Mouse (Mus musculus): ENCODE measurements around the gene Xntrpc. TPM values are rescaled to one million over a fixed set of nuclear protein-coding genes. Genes with fewer than 3 reads are reported as not detected.

The Xntrpc gene
- polyA plus RNA-seq, 1 experiment from 2014 or later, result 1.6 TPM

- Histone ChIP-seq H3K27ac (no peak overlapping the region), H3K27me3 (no peaks in the 10 kb centered on the region), H3K4me3 (no peak overlapping the region), H3K36me3 (no peaks in the 10 kb centered on the region), H3K9me3 (no peaks in the 10 kb centered on the region), H3K9ac (no peak overlapping the region), H3K4me2 (no peak overlapping the region), H3K4me1 (peaks cover 4% of the 10 kb centered on the region; the same call in 1 of the 2 replicates)
- 81% methylated on average over 1 of the region's 1 CpGs for WGBS
- no peak for ATAC-seq (ENCODE audit: insufficient number of reproducible peaks, insufficient read depth, low FRiP score, low TSS enrichment, low read depth)
Measured at GRCm38 (mm10) chr7:102108206-102108605, 42.7 kb downstream of the Xntrpc start.

DNA sequence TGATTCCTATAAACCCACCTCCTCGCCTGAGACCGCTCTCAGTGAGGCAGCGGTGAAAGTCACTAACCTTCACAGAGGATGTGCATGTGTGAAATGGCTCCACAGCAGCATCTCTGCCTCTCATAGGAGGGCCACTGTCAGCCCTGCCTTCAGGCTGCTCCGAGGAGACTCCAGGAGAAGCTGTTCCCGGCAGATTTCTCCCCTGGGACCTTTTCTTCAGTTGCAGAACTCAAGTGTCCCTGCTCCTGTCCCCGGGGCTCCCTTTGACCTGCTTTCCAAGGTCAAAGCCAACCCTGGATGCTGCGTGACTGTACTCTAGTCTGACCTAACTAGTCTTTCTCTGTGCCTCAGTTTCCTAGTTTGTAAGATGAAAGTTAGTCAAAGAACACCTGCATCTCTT lies 43.7 kb downstream of the Xntrpc start, which contains the start of gene Art5:
Gene Art5 (minus strand): TSS at position 319 of the 400 bp plus-strand sequence.
- H3K27me3 ChIP-seq, result no peaks in the 10 kb centered on the region
- H3K9ac ChIP-seq, result no peak within 1 kb of the TSS
- ATAC-seq (ENCODE audit: insufficient number of reproducible peaks, insufficient read depth, low FRiP score, low TSS enrichment, low read depth), result no peak
- H3K4me2 ChIP-seq, result no peak within 1 kb of the TSS
- H3K4me3 ChIP-seq, result no peak within 1 kb of the TSS
- H3K9me3 ChIP-seq, result no peaks in the 10 kb centered on the region
- peaks cover 4% of the 10 kb centered on the region; the same call in 1 of the 2 replicates for H3K4me1 ChIP-seq
- 75% methylated on average over 7 of the region's 7 CpGs for WGBS
- no peak within 1 kb of the TSS for H3K27ac ChIP-seq
- no peaks in the 10 kb centered on the region for H3K36me3 ChIP-seq

- no peak for ATAC-seq (ENCODE audit: insufficient number of reproducible peaks, insufficient read depth, low FRiP score, low TSS enrichment, low read depth)
- H3K9ac ChIP-seq, result no peak overlapping the region
- no peak overlapping the region for H3K4me2 ChIP-seq
- 87% methylated on average over 4 of the region's 4 CpGs for WGBS
- peaks cover 4% of the 10 kb centered on the region; the same call in 1 of the 2 replicates for H3K4me1 ChIP-seq
- no peaks in the 10 kb centered on the region for H3K27me3 ChIP-seq
- H3K4me3 ChIP-seq, result no peak overlapping the region
- no peak overlapping the region for H3K27ac ChIP-seq
- no peaks in the 10 kb centered on the region for H3K9me3 ChIP-seq
- no peaks in the 10 kb centered on the region for H3K36me3 ChIP-seq
Measured at GRCm38 (mm10) chr7:102109746-102110145, 44.2 kb downstream of the Xntrpc start.

DNA sequence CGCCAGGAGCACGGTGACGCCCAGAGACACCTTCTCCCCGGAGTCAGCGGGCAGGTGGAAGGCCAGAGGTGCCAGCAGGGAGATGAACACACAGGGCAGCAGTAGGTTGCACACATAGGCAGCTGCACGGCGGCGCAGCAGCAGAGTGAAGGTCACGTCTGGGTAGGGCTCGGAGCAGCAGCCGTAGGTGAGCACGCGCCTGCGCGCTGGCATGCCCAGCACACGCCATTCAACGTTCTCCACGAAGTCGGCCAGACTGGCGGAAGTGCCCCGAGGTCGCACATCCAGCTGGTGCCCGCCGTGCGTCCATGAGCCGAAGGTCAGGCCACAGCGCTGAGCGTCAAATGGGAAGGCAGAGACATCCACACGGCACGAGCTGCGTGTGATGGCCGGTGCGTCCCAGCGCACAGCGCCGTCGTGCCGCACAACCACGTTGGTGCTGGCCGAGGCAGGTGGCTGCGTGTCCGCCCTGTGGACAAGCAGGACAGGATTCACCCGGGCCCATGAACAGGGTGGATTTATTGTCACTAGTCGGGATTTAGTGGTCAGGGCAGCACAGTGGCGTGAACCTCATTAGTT lies 47.7 kb downstream of the Xntrpc start:
- no peak overlapping the region for H3K27ac ChIP-seq
- H3K9me3 ChIP-seq, result no peaks in the 10 kb centered on the region
- H3K36me3 ChIP-seq, result peaks cover 2% of the 10 kb centered on the region
- no peak overlapping the region for H3K4me3 ChIP-seq
- no peak overlapping the region for H3K4me2 ChIP-seq
- H3K4me1 ChIP-seq, result no peaks in the 10 kb centered on the region
- no peak overlapping the region for H3K9ac ChIP-seq
- ATAC-seq (ENCODE audit: insufficient number of reproducible peaks, insufficient read depth, low FRiP score, low TSS enrichment, low read depth), result no peak
- WGBS, result 84% methylated on average over 45 of the region's 45 CpGs
- no peaks in the 10 kb centered on the region for H3K27me3 ChIP-seq

- Histone ChIP-seq H3K4me3 (no peak within 1 kb of the TSS), H3K9me3 (no peaks in the 10 kb centered on the region), H3K4me2 (no peak within 1 kb of the TSS), H3K27me3 (no peaks in the 10 kb centered on the region), H3K4me1 (no peaks in the 10 kb centered on the region), H3K27ac (no peak within 1 kb of the TSS), H3K36me3 (peaks cover 36% of the 10 kb centered on the region), H3K9ac (no peak within 1 kb of the TSS)
- no peak for ATAC-seq (ENCODE audit: insufficient number of reproducible peaks, insufficient read depth, low FRiP score, low TSS enrichment, low read depth)
- 47% methylated on average over 7 of the region's 7 CpGs for WGBS
Measured at GRCm38 (mm10) chr7:102116579-102117331, 51.2 kb downstream of the Xntrpc start, which contains the start of gene Chrna10. TSS of gene Chrna10 (minus strand) at chr7:102116828.

DNA sequence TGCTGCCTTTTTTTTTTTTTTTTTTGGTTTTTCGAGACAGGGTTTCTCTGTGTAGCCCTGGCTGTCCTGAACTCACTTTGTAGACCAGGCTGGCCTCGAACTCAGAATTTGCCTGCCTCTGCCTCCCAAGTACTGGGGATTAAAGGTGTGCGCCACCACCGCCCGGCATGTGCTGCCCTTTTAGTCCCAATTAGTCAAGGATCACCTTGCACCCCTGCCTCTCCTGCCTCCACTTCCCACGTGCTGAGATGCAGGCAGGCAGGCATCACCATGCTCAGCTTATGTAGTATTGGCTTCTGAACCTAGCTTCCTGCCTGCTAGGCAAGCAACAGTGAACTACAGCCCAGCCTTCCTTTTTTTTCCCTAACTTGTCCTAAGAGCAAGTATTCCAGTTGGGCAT lies 51.9 kb downstream of the Xntrpc start:
- no peak overlapping the region for H3K4me2 ChIP-seq
- H3K36me3 ChIP-seq, result peaks cover 43% of the 10 kb centered on the region
- no peaks in the 10 kb centered on the region for H3K9me3 ChIP-seq
- H3K4me1 ChIP-seq, result no peaks in the 10 kb centered on the region
- H3K9ac ChIP-seq, result no peak overlapping the region
- no peak overlapping the region for H3K4me3 ChIP-seq
- H3K27me3 ChIP-seq, result no peaks in the 10 kb centered on the region
- H3K27ac ChIP-seq, result no peak overlapping the region
- 61% methylated on average over 6 of the region's 6 CpGs for WGBS
- no peak for ATAC-seq (ENCODE audit: insufficient number of reproducible peaks, insufficient read depth, low FRiP score, low TSS enrichment, low read depth)

GRCm38 (mm10) chr7:102120326-102120725 lies 54.8 kb downstream of the Xntrpc start:
- Histone ChIP-seq H3K9ac (no peak overlapping the region), H3K9me3 (no peaks in the 10 kb centered on the region)
- 95% methylated on average over 10 of the region's 10 CpGs for WGBS

GRCm38 (mm10) chr7:102132395-102132794 lies 66.9 kb downstream of the Xntrpc start:
- Histone ChIP-seq H3K9me3 (no peaks in the 10 kb centered on the region), H3K4me1 (no peaks in the 10 kb centered on the region), H3K27ac (no peak overlapping the region), H3K4me2 (no peak overlapping the region), H3K36me3 (peaks cover 81% of the 10 kb centered on the region), H3K27me3 (no peaks in the 10 kb centered on the region), H3K9ac (no peak overlapping the region), H3K4me3 (no peak overlapping the region)
- ATAC-seq (ENCODE audit: insufficient number of reproducible peaks, insufficient read depth, low FRiP score, low TSS enrichment, low read depth), result no peak
- 93% methylated on average over 4 of the region's 4 CpGs for WGBS

More at GRCm38 (mm10) chr7:102120326-102120725, 54.8 kb downstream of the Xntrpc start:
- Histone ChIP-seq H3K27ac (no peak overlapping the region), H3K4me3 (no peak overlapping the region), H3K27me3 (no peaks in the 10 kb centered on the region), H3K4me2 (no peak overlapping the region), H3K36me3 (peaks cover 72% of the 10 kb centered on the region), H3K4me1 (no peaks in the 10 kb centered on the region)
- ATAC-seq (ENCODE audit: insufficient number of reproducible peaks, insufficient read depth, low FRiP score, low TSS enrichment, low read depth), result no peak

GRCm38 (mm10) chr7:102137464-102137863 lies 72.0 kb downstream of the Xntrpc start:
- Histone ChIP-seq H3K9me3 (no peaks in the 10 kb centered on the region), H3K9ac (no peak overlapping the region), H3K4me2 (no peak overlapping the region), H3K27me3 (no peaks in the 10 kb centered on the region), H3K27ac (no peak overlapping the region), H3K36me3 (peaks cover 86% of the 10 kb centered on the region), H3K4me1 (no peaks in the 10 kb centered on the region), H3K4me3 (no peak overlapping the region)
- ATAC-seq (ENCODE audit: insufficient number of reproducible peaks, insufficient read depth, low FRiP score, low TSS enrichment, low read depth), result no peak
- WGBS, result 95% methylated on average over 1 of the region's 1 CpGs

GRCm38 (mm10) chr7:102137898-102138297 lies 72.4 kb downstream of the Xntrpc start:
- no peaks in the 10 kb centered on the region for H3K4me1 ChIP-seq
- H3K9me3 ChIP-seq, result no peaks in the 10 kb centered on the region
- 95% methylated on average over 5 of the region's 5 CpGs for WGBS
- H3K27me3 ChIP-seq, result no peaks in the 10 kb centered on the region
- H3K4me2 ChIP-seq, result no peak overlapping the region
- peaks cover 85% of the 10 kb centered on the region for H3K36me3 ChIP-seq
- H3K9ac ChIP-seq, result no peak overlapping the region
- no peak for ATAC-seq (ENCODE audit: insufficient number of reproducible peaks, insufficient read depth, low FRiP score, low TSS enrichment, low read depth)
- no peak overlapping the region for H3K27ac ChIP-seq
- H3K4me3 ChIP-seq, result no peak overlapping the region

Data from embryonic facial prominence, embryonic 13.5 days (tissue).